Mouse (Mus musculus): ENCODE data around the gene Col26a1.

DNA sequence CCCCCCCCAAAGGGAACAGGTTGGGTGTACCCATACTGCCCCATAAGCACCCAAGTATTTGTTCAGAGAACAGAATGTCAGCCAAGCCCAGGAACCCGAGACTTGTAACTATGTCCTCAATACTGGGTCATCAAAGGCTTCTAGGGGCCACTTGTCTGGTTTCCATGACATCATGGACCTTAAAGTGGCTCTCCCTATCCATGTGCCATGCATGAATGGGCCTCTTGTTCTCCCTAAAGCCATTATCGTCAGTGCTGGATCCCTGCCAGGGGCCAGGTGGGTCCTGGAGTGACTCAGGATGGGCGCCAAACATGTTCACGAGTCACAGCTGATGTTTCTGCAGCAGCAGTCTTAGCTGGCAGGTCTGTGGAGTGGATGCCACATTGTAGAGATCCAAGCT, 172.3 kb downstream of the Col26a1 start:
- no peak for TF ChIP-seq MAX (IDR thresholded peaks at IDR 0.05; ENCODE audit: low read length)
- TF ChIP-seq CTCF (conservative IDR thresholded peaks at IDR 0.05 in 1 of 2, IDR thresholded peaks at IDR 0.05 in 1 of 2; ENCODE audit: low read depth in 2 of 2, low read length in 2 of 2) = no peak
- no peak for TF ChIP-seq EP300 (IDR thresholded peaks at IDR 0.05; ENCODE audit: low read length)
- TF ChIP-seq ZMIZ1 (IDR thresholded peaks at IDR 0.05; ENCODE audit: low read depth, low read length) = no peak
- TF ChIP-seq HCFC1 (IDR thresholded peaks at IDR 0.05; ENCODE audit: low read depth, low read length) = no peak
